Mouse (Mus musculus) erythroblast, embryonic 14.5 days (primary cell): ENCODE results near the gene Sdhaf3. TPM values are rescaled to one million over a fixed set of nuclear protein-coding genes. Genes with fewer than 3 reads are reported as not detected.

Experiments
- H3K27me3 ChIP-seq: 2 replicates; pipeline ENCODE4 v1.6.1; 2012; ENCODE audit warnings: inconsistent platforms; ENCODE audit not compliant: control insufficient read depth
- H3K36me3 ChIP-seq: 2 replicates; pipeline ENCODE4 v1.6.1; 2012; ENCODE audit warnings: mild to moderate bottlenecking, inconsistent platforms; ENCODE audit not compliant: control insufficient read depth
- H3K4me1 ChIP-seq: 2 replicates; pipeline ENCODE4 v1.6.1; 2012; ENCODE audit warnings: inconsistent platforms; ENCODE audit not compliant: control insufficient read depth
- H3K4me3 ChIP-seq: replicated peaks from 2 replicates; pipeline ENCODE3; 2012; ENCODE audit warnings: moderate library complexity, mild to moderate bottlenecking, inconsistent platforms
- H3K9me3 ChIP-seq: 2 replicates; pipeline ENCODE4 v1.6.1; 2012; ENCODE audit warnings: low read length, inconsistent platforms, mixed read lengths; ENCODE audit not compliant: control insufficient read depth
- GATA1 ChIP-seq: IDR thresholded peaks from 2 replicates; pipeline ENCODE4 v1.6.1; 2012; ENCODE audit warnings: low read length, inconsistent platforms, mixed read lengths
- TAL1 ChIP-seq: IDR thresholded peaks from 3 replicates; pipeline ENCODE4 v1.6.1; 2012; ENCODE audit warnings: low read length, inconsistent platforms, mixed read lengths
- polyA plus RNA-seq: library from polyadenylated mRNA; stranded (reverse); fragments of >175 nt; gene quantifications from 2 replicates; pipeline ENCODE4 v1.2.3, GENCODE M21; 2012

Gene Sdhaf3
- polyA plus RNA-seq, 1 experiment: 0.01 TPM

DNA sequence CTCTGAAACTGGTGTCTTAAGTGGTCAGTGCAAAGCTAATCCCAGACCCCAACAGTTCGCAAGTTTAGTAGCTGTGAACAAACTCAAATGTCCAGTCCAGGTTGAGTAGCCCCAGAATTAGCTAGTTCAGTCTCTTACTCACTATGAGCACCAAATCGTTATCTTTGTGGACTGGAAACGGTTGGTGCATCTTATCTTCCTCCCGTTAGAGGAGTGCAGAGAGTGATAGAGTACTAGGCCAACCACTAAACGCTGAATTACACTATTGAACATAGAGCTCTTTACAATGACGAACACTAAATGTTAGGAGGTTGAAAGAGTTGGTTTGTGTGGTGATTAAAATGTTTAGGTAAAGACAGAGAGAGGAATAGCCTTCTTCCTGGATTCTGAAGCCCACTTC, 82.3 kb downstream of the Sdhaf3 start:
- TF ChIP-seq TAL1 (no peak), GATA1 (no peak)
- no peak overlapping the region for H3K4me3 ChIP-seq
- H3K9me3 ChIP-seq: no peaks in the 10 kb centered on the region
- H3K4me1 ChIP-seq: no peaks in the 10 kb centered on the region
- H3K36me3 ChIP-seq: no peaks in the 10 kb centered on the region
- H3K27me3 ChIP-seq: no peaks in the 10 kb centered on the region

GRCm38 (mm10) chr6:7038835-7039234, 83.0 kb downstream of the Sdhaf3 start:
- H3K27me3 ChIP-seq: no peaks in the 10 kb centered on the region
- no peaks in the 10 kb centered on the region for H3K9me3 ChIP-seq
- H3K4me1 ChIP-seq: no peaks in the 10 kb centered on the region
- H3K36me3 ChIP-seq: no peaks in the 10 kb centered on the region
- no peak for TF ChIP-seq TAL1
- TF ChIP-seq GATA1: no peak
- no peak overlapping the region for H3K4me3 ChIP-seq

- no peaks in the 10 kb centered on the region for H3K9me3 ChIP-seq
- H3K4me1 ChIP-seq: no peaks in the 10 kb centered on the region
- H3K27me3 ChIP-seq: no peaks in the 10 kb centered on the region
- no peak for TF ChIP-seq TAL1
- no peak for TF ChIP-seq GATA1
- no peak overlapping the region for H3K4me3 ChIP-seq
- H3K36me3 ChIP-seq: no peaks in the 10 kb centered on the region
Measured at GRCm38 (mm10) chr6:7041912-7042311, 86.1 kb downstream of the Sdhaf3 start.

DNA sequence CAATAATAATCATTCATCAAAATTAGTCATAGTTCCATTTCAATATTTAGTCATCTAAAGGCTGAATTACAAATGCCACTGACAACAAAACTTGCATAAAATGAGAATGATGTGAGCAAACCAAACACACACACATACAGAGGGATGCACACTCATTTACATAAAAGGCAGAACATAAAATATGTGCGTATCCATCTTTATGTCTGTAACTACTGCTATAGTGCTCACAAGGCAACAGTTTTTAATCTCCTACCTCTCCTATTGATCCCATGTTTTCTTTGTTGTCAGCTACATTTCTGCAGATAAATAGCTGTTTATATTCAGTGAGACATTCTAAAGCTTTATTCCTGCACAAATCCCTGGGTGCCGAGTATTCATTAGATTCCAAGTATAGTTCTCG, 107.0 kb downstream of the Sdhaf3 start:
- no peak for TF ChIP-seq GATA1
- no peak for TF ChIP-seq TAL1
- no peaks in the 10 kb centered on the region for H3K4me1 ChIP-seq
- H3K4me3 ChIP-seq: no peak overlapping the region
- no peaks in the 10 kb centered on the region for H3K9me3 ChIP-seq
- H3K36me3 ChIP-seq: no peaks in the 10 kb centered on the region
- no peaks in the 10 kb centered on the region for H3K27me3 ChIP-seq

DNA sequence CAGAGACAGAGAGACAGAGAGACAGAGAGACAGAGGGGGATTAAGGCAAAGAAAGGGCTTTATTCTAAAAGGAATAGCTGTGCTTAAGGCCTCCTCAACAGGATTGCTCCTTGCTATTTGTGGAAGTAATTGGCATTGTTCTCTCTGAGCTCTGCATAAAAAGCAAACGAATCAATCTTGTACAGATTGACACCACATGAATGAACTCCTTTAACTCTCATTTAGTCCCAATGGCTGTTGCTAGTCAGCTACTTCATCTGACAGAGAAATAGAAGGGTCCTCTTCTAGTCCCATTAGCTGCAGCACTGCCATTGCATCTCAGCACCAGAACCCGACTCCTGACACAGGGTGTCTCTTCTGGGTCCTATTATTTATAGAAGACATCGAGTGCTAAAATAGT, 113.0 kb downstream of the Sdhaf3 start:
- no peak overlapping the region for H3K4me3 ChIP-seq
- no peaks in the 10 kb centered on the region for H3K4me1 ChIP-seq
- 0 out of 2 replicates have a peak, but pooled peaks cover 2% of the 10 kb centered on the region for H3K9me3 ChIP-seq

GRCm38 (mm10) chr6:7069463-7069862, 113.7 kb downstream of the Sdhaf3 start:
- no peak for TF ChIP-seq TAL1
- no peak for TF ChIP-seq GATA1
- Histone ChIP-seq H3K9me3 (peaks cover 6% of the 10 kb centered on the region; the same call in 1 of the 2 replicates), H3K27me3 (no peaks in the 10 kb centered on the region), H3K36me3 (no peaks in the 10 kb centered on the region), H3K4me3 (no peak overlapping the region), H3K4me1 (no peaks in the 10 kb centered on the region)

More for the DNA sequence above, 113.0 kb downstream of the Sdhaf3 start:
- TF ChIP-seq GATA1: no peak
- no peak for TF ChIP-seq TAL1
- no peaks in the 10 kb centered on the region for H3K27me3 ChIP-seq
- no peaks in the 10 kb centered on the region for H3K36me3 ChIP-seq

DNA sequence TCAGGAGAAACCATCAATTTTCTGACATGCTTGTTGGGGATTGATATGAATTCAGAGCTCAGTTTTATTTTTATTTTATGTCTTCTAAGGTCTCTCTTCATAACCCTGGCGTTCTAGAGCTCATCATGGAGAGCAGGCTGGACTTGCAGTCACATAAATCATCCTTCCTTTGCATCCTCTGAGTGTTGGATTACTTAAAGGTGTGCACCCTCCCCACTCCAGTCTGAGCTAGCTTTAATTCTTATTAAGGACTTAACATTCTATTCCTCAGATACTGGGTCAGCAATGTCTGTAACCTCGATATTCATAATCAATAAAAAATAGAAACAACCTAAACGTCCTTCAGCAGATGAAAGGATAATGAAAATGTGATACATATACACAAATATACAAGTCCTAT, 126.2 kb downstream of the Sdhaf3 start:
- Histone ChIP-seq H3K4me3 (no peak overlapping the region), H3K4me1 (no peaks in the 10 kb centered on the region), H3K27me3 (no peaks in the 10 kb centered on the region), H3K9me3 (no peaks in the 10 kb centered on the region), H3K36me3 (no peaks in the 10 kb centered on the region)
- TF ChIP-seq GATA1 (no peak), TAL1 (no peak)

DNA sequence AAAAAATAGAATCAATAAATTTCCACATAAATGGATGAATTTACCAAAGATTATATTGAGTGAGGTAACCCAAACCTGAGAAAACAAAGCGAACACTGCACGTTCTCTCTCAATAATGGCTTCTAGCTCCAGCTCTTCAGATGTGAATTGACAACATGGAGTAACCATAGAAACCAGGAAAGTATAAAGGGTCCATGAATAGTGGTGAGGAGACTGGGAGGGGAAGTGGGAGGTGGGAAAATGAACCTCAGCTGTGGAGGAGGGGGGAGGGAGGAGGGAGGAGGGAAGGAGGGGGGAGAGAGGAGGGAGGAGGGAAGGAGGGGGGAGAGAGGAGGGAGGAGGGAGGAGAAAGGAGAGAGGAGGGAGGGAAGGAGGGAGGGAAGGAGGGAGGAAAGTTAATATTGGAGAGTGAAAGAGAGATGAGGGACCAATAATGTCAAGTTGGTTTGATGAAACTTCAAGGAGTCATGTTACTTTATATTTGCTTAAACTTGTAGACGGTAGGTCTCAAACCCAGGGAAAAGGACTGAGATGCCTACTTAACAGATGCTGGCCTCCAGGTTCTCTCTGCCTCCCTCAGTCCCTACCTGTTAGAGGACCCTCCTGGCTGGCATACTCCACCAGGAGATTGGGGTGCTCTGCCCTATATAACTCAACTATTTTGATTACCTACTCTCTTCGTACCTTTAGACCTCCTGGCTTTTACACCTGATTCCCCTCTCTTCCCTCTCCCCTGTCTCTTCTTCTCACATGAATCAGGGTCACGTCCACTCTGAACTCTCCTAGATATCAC, 126.9 kb downstream of the Sdhaf3 start:
- H3K4me1 ChIP-seq: no peaks in the 10 kb centered on the region
- H3K27me3 ChIP-seq: no peaks in the 10 kb centered on the region
- H3K9me3 ChIP-seq: no peaks in the 10 kb centered on the region
- H3K4me3 ChIP-seq: no peak overlapping the region
- TF ChIP-seq TAL1 (no peak), GATA1 (no peak)
- H3K36me3 ChIP-seq: no peaks in the 10 kb centered on the region

DNA sequence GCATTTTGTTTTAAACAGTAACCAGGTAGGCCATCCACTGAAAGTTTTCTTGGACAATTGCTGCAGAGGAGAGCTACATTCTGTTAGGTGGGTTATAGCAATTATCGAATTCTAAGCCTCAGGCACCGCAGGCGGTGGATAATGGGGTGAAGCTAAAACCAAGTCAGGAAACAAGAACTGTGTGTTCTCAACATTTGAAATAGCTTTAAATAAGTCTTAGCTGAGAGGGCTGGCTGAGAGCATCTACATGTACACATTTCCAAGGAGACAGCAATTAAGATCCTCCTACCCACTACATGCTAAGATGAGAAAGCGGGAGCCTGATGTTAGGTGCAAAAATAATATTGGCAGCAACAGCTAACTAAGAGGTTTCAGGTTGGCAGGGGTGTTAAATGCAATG, 127.9 kb downstream of the Sdhaf3 start:
- Histone ChIP-seq H3K9me3 (no peaks in the 10 kb centered on the region), H3K36me3 (no peaks in the 10 kb centered on the region), H3K4me3 (no peak overlapping the region), H3K27me3 (no peaks in the 10 kb centered on the region), H3K4me1 (no peaks in the 10 kb centered on the region)
- TF ChIP-seq TAL1 (no peak), GATA1 (no peak)
